Comparison of ENCODE assay signal across 8 mouse cellular contexts in the genomic region with DNA sequence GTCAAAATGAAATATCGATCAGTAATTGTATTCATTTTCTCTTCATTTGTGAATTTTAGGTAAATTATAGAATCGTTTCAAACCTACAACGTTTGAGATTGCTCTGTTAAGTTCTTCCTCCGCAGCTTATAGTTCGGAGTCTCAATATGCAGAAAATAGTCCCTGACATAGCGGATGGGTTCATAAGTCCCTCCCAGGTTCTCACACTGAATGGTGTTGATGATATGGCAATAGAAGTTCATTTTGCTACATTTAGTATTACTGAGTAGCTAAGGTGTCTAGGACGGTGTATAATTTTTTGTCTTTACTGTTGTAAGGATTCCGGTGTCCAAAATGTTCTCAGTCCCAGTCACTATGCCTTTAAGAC. TPM values are rescaled to one million over a fixed set of nuclear protein-coding genes. Genes with fewer than 3 reads are reported as not detected.
DNase-seq lines count a peak whose midpoint lies in the region; ATAC-seq and TF ChIP-seq lines count a peak whose summit lies in the region.

No protein-coding gene starts in this region.

- TF ChIP-seq POLR2A in CH12.LX (IDR thresholded peaks at IDR 0.05; ENCODE audit: low read depth, low read length), result no peak

- H3K4me1 ChIP-seq in heart, embryonic 12.5 days (replicated peaks), result no peaks in the 10 kb centered on the region
- no peaks in the 10 kb centered on the region for H3K4me1 ChIP-seq in CH12.LX (ENCODE audit: control insufficient read depth in 1 of 2, insufficient read depth in 2 of 2)
- H3K4me1 ChIP-seq in forebrain, embryonic 11.5 days (replicated peaks; ENCODE audit: control insufficient read depth, insufficient read depth, low read length), result no peaks in the 10 kb centered on the region
- no peaks in the 10 kb centered on the region; a peak in 1 of 4 replicates for H3K4me1 ChIP-seq in liver, embryonic 14.5 days (replicated peaks; ENCODE audit: control insufficient read depth in 2 of 2, insufficient read depth in 2 of 2, low read length in 1 of 2)

- 28% methylated on average over 8 of the region's 8 CpGs for WGBS in heart, embryonic 12.5 days
- 36% methylated on average over 8 of the region's 8 CpGs for WGBS in forebrain, embryonic 11.5 days
- WGBS in liver, embryonic 14.5 days (ENCODE audit: insufficient replicate concordance), result 20% methylated on average over 8 of the region's 8 CpGs

- H3K27ac ChIP-seq in heart, embryonic 12.5 days (ENCODE audit: poor library complexity, severe bottlenecking), result peak overlapping the region; percentile 95
- peak overlapping the region; percentile 90 for H3K27ac ChIP-seq in CH12.LX (ENCODE audit: insufficient read depth, low read depth)
- H3K27ac ChIP-seq in forebrain, embryonic 11.5 days (ENCODE audit: low read depth, low read length), result peak overlapping the region; percentile 89
- H3K27ac ChIP-seq in liver, embryonic 14.5 days, result peak overlapping the region; percentile 89

- TF ChIP-seq RAD21 in CH12.LX (IDR thresholded peaks at IDR 0.05; ENCODE audit: low read depth, low read length), result no peak

- peak overlapping the region; percentile 93 for H3K4me3 ChIP-seq in heart, embryonic 12.5 days
- H3K4me3 ChIP-seq in CH12.LX (replicated peaks in 1 of 3; ENCODE audit: low read depth in 2 of 3, low read length in 2 of 3, poor library complexity in 1 of 3), result peak overlapping the region; percentile 36 to 69 (median 59)
- peak overlapping the region; percentile 70 for H3K4me3 ChIP-seq in forebrain, embryonic 11.5 days (ENCODE audit: low read depth, low read length)
- H3K4me3 ChIP-seq in liver, embryonic 14.5 days (ENCODE audit: insufficient read depth in 1 of 2, low read depth in 2 of 2, low read length in 2 of 2), result peak overlapping the region; percentile 69 to 91

- H3K79me2 ChIP-seq in CH12.LX (replicated peaks; ENCODE audit: control insufficient read depth, extremely low read depth, insufficient read depth, poor library complexity, severe bottlenecking), result peaks cover 6% of the 10 kb centered on the region

- peaks cover 20% of the 10 kb centered on the region for H3K27me3 ChIP-seq in heart, embryonic 12.5 days (replicated peaks)
- H3K27me3 ChIP-seq in CH12.LX (replicated peaks), result no peaks in the 10 kb centered on the region
- H3K27me3 ChIP-seq in forebrain, embryonic 11.5 days (ENCODE audit: control insufficient read depth, insufficient read depth, low read length), result peaks cover 2% of the 10 kb centered on the region; the same call in 1 of the 2 replicates
- H3K27me3 ChIP-seq in liver, embryonic 14.5 days (ENCODE audit: control insufficient read depth, insufficient read depth, low read length), result no peaks in the 10 kb centered on the region

- H3K9me3 ChIP-seq in heart, embryonic 12.5 days (replicated peaks), result peaks cover 10% of the 10 kb centered on the region; the same call in 1 of the 2 replicates
- no peaks in the 10 kb centered on the region for H3K9me3 ChIP-seq in CH12.LX (replicated peaks; ENCODE audit: low read length)
- H3K9me3 ChIP-seq in forebrain, embryonic 11.5 days (ENCODE audit: control insufficient read depth, low read length), result no peaks in the 10 kb centered on the region
- H3K9me3 ChIP-seq in liver, embryonic 14.5 days (ENCODE audit: control insufficient read depth, low read length), result no peaks in the 10 kb centered on the region

- no peaks in the 10 kb centered on the region for H3K36me3 ChIP-seq in heart, embryonic 12.5 days
- peaks cover 0 to 2% of the 10 kb centered on the region in 2 experiments for H3K36me3 ChIP-seq in CH12.LX (replicated peaks in 1 of 2; ENCODE audit: control insufficient read depth in 1 of 2, insufficient read depth in 1 of 2, low read length in 1 of 2)
- H3K36me3 ChIP-seq in forebrain, embryonic 11.5 days (ENCODE audit: control insufficient read depth, insufficient read depth, low read length), result no peaks in the 10 kb centered on the region
- no peaks in the 10 kb centered on the region for H3K36me3 ChIP-seq in liver, embryonic 14.5 days (replicated peaks; ENCODE audit: control insufficient read depth, insufficient read depth, low read depth)

- H3K9ac ChIP-seq in heart, embryonic 12.5 days, result no peak overlapping the region
- H3K9ac ChIP-seq in CH12.LX (ENCODE audit: insufficient read depth, low read depth), result peak overlapping the region; percentile 64
- H3K9ac ChIP-seq in forebrain, embryonic 11.5 days (ENCODE audit: low read length), result peak overlapping the region; percentile 41; the same call in 1 of the 2 replicates
- H3K9ac ChIP-seq in liver, embryonic 14.5 days (replicated peaks), result peak overlapping the region; percentile 92; the same call in 1 of the 2 replicates

- no peak for TF ChIP-seq EP300 in CH12.LX (IDR thresholded peaks at IDR 0.05; ENCODE audit: low read length)
- TF ChIP-seq EP300 in liver, embryonic 14.5 days (IDR thresholded peaks at IDR 0.05; ENCODE audit: low read depth), result no peak

- H3K4me2 ChIP-seq in heart, embryonic 12.5 days, result peak overlapping the region; percentile 62
- peak overlapping the region; percentile 51 for H3K4me2 ChIP-seq in CH12.LX (ENCODE audit: insufficient read depth, low read depth, poor library complexity, severe bottlenecking)
- peak overlapping the region; percentile 41; the same call in 1 of the 2 replicates for H3K4me2 ChIP-seq in forebrain, embryonic 11.5 days (ENCODE audit: low read depth, low read length, severe bottlenecking)
- H3K4me2 ChIP-seq in liver, embryonic 14.5 days (ENCODE audit: low read depth), result peak overlapping the region; percentile 71

- DNase-seq in heart, postnatal 10 days, result no peak
- no peak for DNase-seq in CH12.LX (ENCODE audit: extremely low read depth)
- no peak for DNase-seq in forebrain, embryonic 11.5 days (ENCODE audit: low spot score)
- peak; percentile 2 to 26 (median 12) for DNase-seq in liver, embryonic 14.5 days (ENCODE audit: low read depth in 3 of 3, low spot score in 3 of 3)
- no peak for DNase-seq in right cerebral cortex, postnatal 14 days
- no peak for DNase-seq in thymus, postnatal 36 days

- ATAC-seq in heart, embryonic 12.5 days (ENCODE audit: insufficient number of reproducible peaks, low FRiP score), result no peak
- ATAC-seq in forebrain, embryonic 11.5 days (replicated peaks; ENCODE audit: low FRiP score), result no peak
- ATAC-seq in liver, embryonic 14.5 days (ENCODE audit: insufficient read depth), result no peak
- ATAC-seq in cerebellum, adult (ENCODE audit: insufficient number of reproducible peaks, low FRiP score, low TSS enrichment), result no peak

- dilution Hi-C loops in CH12.LX (cut with MboI; ENCODE audit: extremely low pct_ligation_motif_present, extremely low pct_unique_long_range_greater_than_20kb, low sequenced_read_pairs), result no loop called here

- in situ Hi-C loops in CH12.LX (cut with MboI; ENCODE audit: low pct_ligation_motif_present, low pct_unique_long_range_greater_than_20kb, low sequenced_read_pairs), result no loop called here

- TF ChIP-seq CTCF in CH12.LX (conservative IDR thresholded peaks at IDR 0.05 in 1 of 2, IDR thresholded peaks at IDR 0.05 in 1 of 2; ENCODE audit: low read depth in 2 of 2, low read length in 2 of 2), result no peak
- no peak for TF ChIP-seq CTCF in liver, embryonic 14.5 days (IDR thresholded peaks at IDR 0.05; ENCODE audit: low read depth)

- intact Hi-C loops in heart, postnatal 10 days (cut with DNase I), result loop anchor here (2.0 kb wide), 1 partner anchor 73 kb away; no protein-coding TSS in a partner anchor

TF ChIP-seq in CH12.LX, 34 proteins besides CTCF, POLR2A, EP300 and RAD21:
- TF ChIP-seq ZNF384 (IDR thresholded peaks at IDR 0.05; ENCODE audit: low read depth, low read length) (no peak), TBP (conservative IDR thresholded peaks at IDR 0.05; ENCODE audit: low read depth, low read length) (0 out of 2 replicates have a peak, but pooled peaks have one; percentile 3), KAT2A (IDR thresholded peaks at IDR 0.05; ENCODE audit: insufficient replicate concordance, low read length) (0 out of 2 replicates have a peak, but pooled peaks have one; percentile 22)
TF ChIP-seq in CH12.LX: peak in this region for 2.

RNA-seq across cellular contexts. Expression of gene Usp9x, which starts 1.1 kb away (rescaled TPM):
- 50.8 and 53.2 TPM in 2 replicates for polyA plus RNA-seq in heart, embryonic 12.5 days (2016; fragmentation: Nextera tagmentation; extraction: Ambion mirVana)
- total RNA-seq in heart, postnatal 10 days (2021), result 100 to 1,000 TPM; 151 to 153 TPM
- total RNA-seq in CH12.LX (2012; rRNA removed), result 62.8 and 73.2 TPM in 2 replicates
- 64.5 and 79.8 TPM in 2 replicates for total RNA-seq in CH12.LX (2014; rRNA removed)
- polyA plus RNA-seq in CH12.LX (2012; ENCODE audit: insufficient read length, low read depth), result 47.1 and 56.3 TPM in 2 replicates
- polyA plus RNA-seq in forebrain, embryonic 11.5 days (2014; fragmentation: Nextera tagmentation; extraction: Ambion mirVana), result 64.2 and 76.0 TPM in 2 replicates
- 11.5 and 11.9 TPM in 2 replicates for polyA plus RNA-seq in liver, embryonic 14.5 days (2012; rRNA removed)
- polyA plus RNA-seq in liver, embryonic 14.5 days (2014; fragmentation: Nextera tagmentation; extraction: Ambion mirVana), result 17.4 and 18.3 TPM in 2 replicates

Comparison
In these comparisons a context has a peak if more than half of its experiments do, and no peak if none do; other contexts are left out.
1. DNase-seq: peak in liver, embryonic 14.5 days (3 of 3); none in heart, postnatal 10 days (0 of 2), CH12.LX (single experiment), forebrain, embryonic 11.5 days (single experiment), right cerebral cortex, postnatal 14 days (single experiment) and thymus, postnatal 36 days (0 of 2).
2. Peak in every context shown above with its lines, with median percentiles within 50 percentile points of each other: H3K27ac ChIP-seq, H3K4me2 ChIP-seq and H3K4me3 ChIP-seq.